Mouse (Mus musculus) heart, embryonic 13.5 days (tissue): Measurements from ENCODE around the gene Cfi. TPM values are rescaled to one million over a fixed set of nuclear protein-coding genes. Genes with fewer than 3 reads are reported as not detected.

Source experiments
- ATAC-seq: fragments of 200-750 bp; cut with Nextera tagmentation; 2 replicates; pipeline ENCODE4 v1.8.0; 2017; ENCODE audit warnings: moderate TSS enrichment; ENCODE audit not compliant: insufficient number of reproducible peaks, low FRiP score, low TSS enrichment; ENCODE audit errors: extremely low read depth
- H3K27ac ChIP-seq: fragments of 300-500 bp; sonication (generic); replicated peaks from 2 replicates; pipeline ENCODE4 v1.5.1; 2015; ENCODE audit warnings: moderate library complexity, mild to moderate bottlenecking, inconsistent platforms
- H3K27me3 ChIP-seq: fragments of 300-500 bp; sonication (generic); replicated peaks from 2 replicates; pipeline ENCODE4 v1.6.1; 2015; ENCODE audit warnings: mild to moderate bottlenecking, inconsistent platforms
- H3K36me3 ChIP-seq: fragments of 300-500 bp; sonication (generic); 2 replicates; pipeline ENCODE4 v1.6.1; 2015; ENCODE audit warnings: mild to moderate bottlenecking, inconsistent platforms
- H3K4me1 ChIP-seq: fragments of 300-500 bp; sonication (generic); 2 replicates; pipeline ENCODE4 v1.6.1; 2015; ENCODE audit warnings: inconsistent platforms
- H3K4me2 ChIP-seq: fragments of 300-500 bp; sonication (generic); 2 replicates; pipeline ENCODE4 v1.6.1; 2015; ENCODE audit warnings: inconsistent platforms, mild to moderate bottlenecking, moderate library complexity
- H3K4me3 ChIP-seq: fragments of 300-500 bp; sonication (generic); 2 replicates; pipeline ENCODE4 v1.5.1; 2015; ENCODE audit warnings: moderate library complexity, mild to moderate bottlenecking, inconsistent platforms
- H3K9ac ChIP-seq: fragments of 300-500 bp; sonication (generic); 2 replicates; pipeline ENCODE4 v1.6.1; 2015; ENCODE audit warnings: inconsistent platforms, mild to moderate bottlenecking, moderate library complexity
- H3K9me3 ChIP-seq: fragments of 300-500 bp; sonication (generic); 2 replicates; pipeline ENCODE4 v1.6.1; 2016; ENCODE audit warnings: inconsistent platforms
- WGBS: fragments of 180-500 bp; shearing (Covaris S2); methylation state at CpG from one replicate; pipeline ENCODE4 v1.1.7; 2015; ENCODE audit warnings: mixed read lengths; 5-methylcytosine and 5-hydroxymethylcytosine counted together
- polyA plus RNA-seq: library from polyadenylated mRNA; unstranded; fragments of >200 nt; fragmentation: Nextera tagmentation; extraction: Ambion mirVana; gene quantifications from 2 replicates; pipeline ENCODE4 v1.2.1, GENCODE M21; 2015

Gene Cfi
- polyA plus RNA-seq: 3.0 and 7.4 TPM in 2 replicates

GRCm38 (mm10) chr3:129835388-129835934 is at the start of gene Cfi:
Gene Cfi, plus strand, starts transcription at chr3:129835884.
- 40% methylated on average over 6 of the region's 6 CpGs for WGBS
- peak within 1 kb of the TSS; percentile 47 for H3K9ac ChIP-seq
- no peak for ATAC-seq

DNA sequence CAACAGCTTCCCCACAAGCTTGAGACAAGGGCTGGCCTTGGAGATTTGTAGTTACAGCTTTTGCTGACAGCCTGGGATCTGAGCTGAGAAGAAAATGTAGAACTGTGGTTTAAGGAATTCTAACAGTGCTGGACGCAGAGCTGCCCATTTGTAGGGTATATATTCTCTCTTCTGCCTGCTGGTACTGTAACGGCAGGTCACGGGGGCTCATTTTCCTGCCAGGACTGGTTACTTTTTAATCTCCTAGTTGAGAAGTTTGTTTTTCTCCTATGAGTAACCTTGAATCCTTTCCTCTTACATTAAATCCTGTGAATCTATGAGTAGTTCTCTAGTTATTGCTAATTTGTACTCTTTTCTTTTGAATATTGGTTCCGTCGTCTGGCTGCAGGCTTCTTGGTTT is 41.9 kb upstream of the Cfi start:
- Histone ChIP-seq H3K27me3 (no peaks in the 10 kb centered on the region), H3K9ac (no peak overlapping the region), H3K36me3 (no peaks in the 10 kb centered on the region), H3K4me3 (no peak overlapping the region), H3K9me3 (no peaks in the 10 kb centered on the region), H3K4me1 (peaks cover 3% of the 10 kb centered on the region; the same call in 1 of the 2 replicates), H3K27ac (no peak overlapping the region), H3K4me2 (no peak overlapping the region)
- ATAC-seq: no peak
- WGBS: 80% methylated on average over 5 of the region's 5 CpGs

More at GRCm38 (mm10) chr3:129835388-129835934, at the start of gene Cfi:
- Histone ChIP-seq H3K4me2 (peak within 1 kb of the TSS; percentile 55), H3K4me3 (peak within 1 kb of the TSS; percentile 24), H3K36me3 (no peaks in the 10 kb centered on the region), H3K27ac (peak within 1 kb of the TSS; percentile 76), H3K4me1 (peaks cover 18% of the 10 kb centered on the region), H3K9me3 (no peaks in the 10 kb centered on the region), H3K27me3 (no peaks in the 10 kb centered on the region)

DNA sequence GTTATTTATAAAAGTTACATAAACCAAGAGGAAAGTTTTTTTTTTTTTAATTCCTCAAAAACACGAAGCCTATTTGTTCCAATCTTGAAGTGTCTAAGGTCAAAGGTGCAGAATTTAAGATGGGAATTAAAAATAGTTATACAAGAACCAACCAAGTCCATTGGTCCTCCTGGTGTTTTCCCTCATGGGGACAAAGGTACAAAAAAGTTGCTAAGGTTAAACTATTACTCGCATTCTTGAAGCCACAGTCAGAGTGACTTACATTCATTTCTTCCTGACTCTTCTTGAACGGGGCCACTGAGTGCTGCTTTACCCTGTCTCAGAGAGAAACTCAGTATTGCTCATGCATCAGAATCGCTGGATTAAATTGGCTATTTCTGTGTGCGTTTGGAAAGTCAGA is 38.3 kb upstream of the Cfi start:
- H3K4me2 ChIP-seq: no peak overlapping the region
- ATAC-seq: no peak

DNA sequence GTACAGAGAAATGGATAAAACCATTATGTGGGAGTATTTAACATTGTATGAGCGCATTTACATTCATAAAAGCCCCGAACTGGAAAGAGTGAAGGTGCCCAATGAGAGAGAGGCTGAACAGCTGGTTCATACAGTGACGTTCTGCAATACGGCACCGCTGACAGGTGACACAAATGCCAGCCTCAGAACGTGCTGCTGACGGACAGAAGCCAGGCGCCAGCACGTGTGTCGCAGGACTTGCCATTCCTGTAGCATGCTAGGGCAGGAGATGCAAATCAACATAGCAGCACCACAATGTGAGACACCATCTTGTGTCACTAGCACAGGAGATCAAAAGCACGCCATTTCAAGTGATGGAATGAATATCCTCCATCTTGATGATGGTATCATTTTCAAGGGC is 37.1 kb upstream of the Cfi start:
- ATAC-seq: no peak
- Histone ChIP-seq H3K36me3 (no peaks in the 10 kb centered on the region), H3K9ac (no peak overlapping the region), H3K9me3 (no peaks in the 10 kb centered on the region), H3K27ac (no peak overlapping the region), H3K4me3 (no peak overlapping the region), H3K4me1 (peaks cover 3% of the 10 kb centered on the region; the same call in 1 of the 2 replicates), H3K4me2 (no peak overlapping the region), H3K27me3 (no peaks in the 10 kb centered on the region)
- 45% methylated on average over 11 of the region's 11 CpGs for WGBS

More for the DNA sequence above, 38.3 kb upstream of the Cfi start:
- no peaks in the 10 kb centered on the region for H3K27me3 ChIP-seq
- no peaks in the 10 kb centered on the region for H3K36me3 ChIP-seq
- H3K4me3 ChIP-seq: no peak overlapping the region
- peaks cover 3% of the 10 kb centered on the region; the same call in 1 of the 2 replicates for H3K4me1 ChIP-seq
- H3K27ac ChIP-seq: no peak overlapping the region
- no peaks in the 10 kb centered on the region for H3K9me3 ChIP-seq
- 72% methylated on average over 5 of the region's 5 CpGs for WGBS
- no peak overlapping the region for H3K9ac ChIP-seq

DNA sequence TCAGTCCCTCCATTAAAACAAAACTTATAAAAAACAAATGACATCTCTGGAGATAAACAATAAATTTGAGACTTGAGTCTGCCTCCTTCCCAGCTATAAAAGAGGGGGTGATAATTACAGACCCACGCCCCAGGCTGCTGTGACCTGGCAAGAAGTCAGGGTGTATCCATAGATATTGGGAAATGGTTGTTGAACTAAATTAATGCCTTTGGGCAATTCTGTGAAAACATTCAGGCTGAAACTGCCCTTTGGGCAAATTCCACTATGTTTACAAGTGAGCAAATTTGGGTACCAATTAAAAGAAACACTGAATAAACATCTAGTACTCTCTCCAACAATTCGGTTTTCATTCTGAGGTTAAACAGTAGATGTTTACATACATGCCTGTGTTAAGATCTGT is 36.7 kb upstream of the Cfi start:
- WGBS: 79% methylated on average over 2 of the region's 2 CpGs
- H3K9ac ChIP-seq: no peak overlapping the region

GRCm38 (mm10) chr3:129803765-129804164 is 31.9 kb upstream of the Cfi start, which contains the start of gene Lrit3:
Gene Lrit3, minus strand, starts transcription at chr3:129804030.
- WGBS: 68% methylated on average over 10 of the region's 10 CpGs
- H3K27me3 ChIP-seq: no peaks in the 10 kb centered on the region
- ATAC-seq: no peak

More for the DNA sequence above, 36.7 kb upstream of the Cfi start:
- no peaks in the 10 kb centered on the region for H3K36me3 ChIP-seq
- H3K4me1 ChIP-seq: peaks cover 3% of the 10 kb centered on the region; the same call in 1 of the 2 replicates
- H3K4me3 ChIP-seq: no peak overlapping the region
- no peak overlapping the region for H3K27ac ChIP-seq
- no peaks in the 10 kb centered on the region for H3K27me3 ChIP-seq
- no peak for ATAC-seq
- H3K9me3 ChIP-seq: no peaks in the 10 kb centered on the region
- no peak overlapping the region for H3K4me2 ChIP-seq

GRCm38 (mm10) chr3:129820847-129821246 is 14.8 kb upstream of the Cfi start:
- H3K27ac ChIP-seq: no peak overlapping the region
- no peaks in the 10 kb centered on the region for H3K27me3 ChIP-seq
- H3K9ac ChIP-seq: no peak overlapping the region
- H3K9me3 ChIP-seq: no peaks in the 10 kb centered on the region
- ATAC-seq: no peak
- no peak overlapping the region for H3K4me2 ChIP-seq
- peaks cover 35% of the 10 kb centered on the region for H3K36me3 ChIP-seq
- H3K4me1 ChIP-seq: no peaks in the 10 kb centered on the region
- 68% methylated on average over 9 of the region's 9 CpGs for WGBS
- no peak overlapping the region for H3K4me3 ChIP-seq

More at GRCm38 (mm10) chr3:129803765-129804164, 31.9 kb upstream of the Cfi start, which contains the start of gene Lrit3:
- Histone ChIP-seq H3K4me3 (no peak within 1 kb of the TSS), H3K9ac (no peak within 1 kb of the TSS), H3K36me3 (no peaks in the 10 kb centered on the region), H3K4me1 (peaks cover under 1% of the 10 kb centered on the region; the same call in 1 of the 2 replicates), H3K4me2 (no peak within 1 kb of the TSS), H3K9me3 (no peaks in the 10 kb centered on the region), H3K27ac (no peak within 1 kb of the TSS)

- Histone ChIP-seq H3K4me3 (no peak overlapping the region), H3K9ac (no peak overlapping the region), H3K36me3 (peaks cover 44% of the 10 kb centered on the region), H3K27me3 (no peaks in the 10 kb centered on the region), H3K27ac (no peak overlapping the region), H3K4me1 (no peaks in the 10 kb centered on the region), H3K9me3 (no peaks in the 10 kb centered on the region), H3K4me2 (no peak overlapping the region)
- no peak for ATAC-seq
- WGBS: 77% methylated on average over 8 of the region's 8 CpGs
These were observed 13.9 kb upstream of the Cfi start for GRCm38 (mm10) chr3:129821736-129822135.

DNA sequence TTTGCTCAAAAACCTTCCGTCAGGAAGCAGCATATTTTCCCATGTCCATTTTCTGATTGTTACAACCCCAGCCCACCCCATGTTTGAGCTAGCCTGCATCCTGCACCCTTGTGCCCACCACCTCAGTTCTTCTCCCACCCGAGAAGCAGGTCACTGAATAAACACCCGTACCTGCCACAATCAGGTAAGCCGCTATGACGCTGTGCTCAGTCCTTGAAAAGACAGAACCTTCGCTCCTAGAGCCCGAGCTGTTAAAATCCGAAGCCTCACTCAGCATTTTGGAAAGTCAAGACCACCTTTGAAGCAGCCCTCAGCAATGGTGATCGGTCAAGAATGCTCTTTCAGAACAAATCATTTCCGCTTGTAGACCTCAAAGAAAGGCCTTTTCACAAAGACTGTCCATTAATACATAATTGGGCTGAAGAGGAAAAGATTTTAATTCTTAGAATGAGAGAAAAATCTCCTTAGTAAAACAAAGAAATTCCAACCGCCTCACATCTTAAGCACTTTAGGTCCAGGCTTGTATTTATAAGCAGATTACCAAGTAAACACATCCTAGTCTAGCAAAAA is 13.4 kb upstream of the Cfi start, which contains the start of gene Rrh:
Gene Rrh, minus strand, starts transcription at position 382 of the 570 bp plus-strand sequence.
- Histone ChIP-seq H3K4me3 (no peak within 1 kb of the TSS), H3K27ac (no peak within 1 kb of the TSS), H3K27me3 (no peaks in the 10 kb centered on the region), H3K9me3 (no peaks in the 10 kb centered on the region), H3K4me1 (no peaks in the 10 kb centered on the region), H3K9ac (no peak within 1 kb of the TSS), H3K4me2 (no peak within 1 kb of the TSS), H3K36me3 (peaks cover 47% of the 10 kb centered on the region)
- WGBS: 91% methylated on average over 11 of the region's 11 CpGs
- ATAC-seq: no peak

DNA sequence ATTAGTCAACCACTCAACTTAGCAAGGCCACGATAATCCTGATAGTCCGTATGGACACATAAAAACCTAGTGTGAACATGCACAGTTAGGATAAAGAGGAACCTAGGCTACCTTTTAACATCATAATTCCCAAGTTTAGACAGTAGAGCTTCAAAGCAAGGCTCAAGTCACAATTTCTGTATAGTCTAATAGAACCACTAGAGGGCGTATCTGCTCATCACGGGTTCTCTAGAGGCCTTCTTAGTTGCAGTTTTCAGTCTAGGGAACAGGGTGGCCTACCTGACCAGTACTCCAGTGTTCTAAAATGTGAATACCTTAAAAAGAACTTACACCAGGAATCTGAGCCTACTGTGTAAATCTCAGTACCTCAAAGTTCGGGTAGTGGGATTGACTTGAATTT is 12.4 kb upstream of the Cfi start:
- no peaks in the 10 kb centered on the region for H3K4me1 ChIP-seq
- no peaks in the 10 kb centered on the region for H3K9me3 ChIP-seq
- H3K9ac ChIP-seq: no peak overlapping the region
- no peak for ATAC-seq
- H3K36me3 ChIP-seq: peaks cover 56% of the 10 kb centered on the region
- no peaks in the 10 kb centered on the region for H3K27me3 ChIP-seq
- no peak overlapping the region for H3K4me3 ChIP-seq
- no peak overlapping the region for H3K27ac ChIP-seq
- 49% methylated on average over 5 of the region's 5 CpGs for WGBS
- H3K4me2 ChIP-seq: no peak overlapping the region

DNA sequence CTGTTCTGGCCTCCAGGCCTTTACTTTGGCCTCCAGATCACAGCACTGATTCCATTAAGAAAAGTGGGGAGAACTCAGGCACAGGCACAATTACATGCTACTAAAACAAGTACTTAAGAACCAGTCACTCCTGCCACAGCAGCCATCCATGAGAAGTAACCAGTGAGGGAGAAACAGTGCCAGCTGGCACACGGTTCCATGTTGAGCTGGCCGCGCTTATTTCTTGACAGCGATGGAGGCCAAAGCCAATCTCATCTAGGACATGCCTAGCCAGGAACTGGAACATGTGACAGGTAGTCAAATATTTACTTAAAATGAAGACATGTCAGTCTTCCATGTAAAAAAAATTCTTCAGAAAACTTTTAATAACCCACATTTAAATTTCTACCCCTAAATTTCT is 11.5 kb upstream of the Cfi start:
- Histone ChIP-seq H3K4me2 (no peak overlapping the region), H3K4me1 (peaks cover 5% of the 10 kb centered on the region), H3K9me3 (no peaks in the 10 kb centered on the region), H3K27ac (no peak overlapping the region), H3K36me3 (peaks cover 60% of the 10 kb centered on the region), H3K27me3 (no peaks in the 10 kb centered on the region), H3K9ac (no peak overlapping the region), H3K4me3 (no peak overlapping the region)
- no peak for ATAC-seq
- WGBS: 88% methylated on average over 4 of the region's 4 CpGs

- no peak overlapping the region for H3K9ac ChIP-seq
- no peak overlapping the region for H3K27ac ChIP-seq
- H3K4me2 ChIP-seq: no peak overlapping the region
- H3K27me3 ChIP-seq: no peaks in the 10 kb centered on the region
- peaks cover 13% of the 10 kb centered on the region for H3K4me1 ChIP-seq
- H3K9me3 ChIP-seq: no peaks in the 10 kb centered on the region
- no peak overlapping the region for H3K4me3 ChIP-seq
- WGBS: 89% methylated on average over 10 of the region's 10 CpGs
- H3K36me3 ChIP-seq: peaks cover 60% of the 10 kb centered on the region
- ATAC-seq: no peak
These were observed 10.8 kb upstream of the Cfi start for GRCm38 (mm10) chr3:129824891-129825290.
